Mouse (Mus musculus) heart, embryonic 13.5 days (tissue): ENCODE results near the gene Stt3b. TPM values are rescaled to one million over a fixed set of nuclear protein-coding genes. Genes with fewer than 3 reads are reported as not detected.

Experiments used
- ATAC-seq: fragments of 200-750 bp; cut with Nextera tagmentation; 2 replicates; pipeline ENCODE4 v1.8.0; 2017; ENCODE audit warnings: moderate TSS enrichment; ENCODE audit not compliant: insufficient number of reproducible peaks, low FRiP score, low TSS enrichment; ENCODE audit errors: extremely low read depth
- H3K27ac ChIP-seq: fragments of 300-500 bp; sonication (generic); replicated peaks from 2 replicates; pipeline ENCODE4 v1.5.1; 2015; ENCODE audit warnings: moderate library complexity, mild to moderate bottlenecking, inconsistent platforms
- H3K27me3 ChIP-seq: fragments of 300-500 bp; sonication (generic); replicated peaks from 2 replicates; pipeline ENCODE4 v1.6.1; 2015; ENCODE audit warnings: mild to moderate bottlenecking, inconsistent platforms
- H3K36me3 ChIP-seq: fragments of 300-500 bp; sonication (generic); 2 replicates; pipeline ENCODE4 v1.6.1; 2015; ENCODE audit warnings: mild to moderate bottlenecking, inconsistent platforms
- H3K4me1 ChIP-seq: fragments of 300-500 bp; sonication (generic); 2 replicates; pipeline ENCODE4 v1.6.1; 2015; ENCODE audit warnings: inconsistent platforms
- H3K4me2 ChIP-seq: fragments of 300-500 bp; sonication (generic); 2 replicates; pipeline ENCODE4 v1.6.1; 2015; ENCODE audit warnings: inconsistent platforms, mild to moderate bottlenecking, moderate library complexity
- H3K4me3 ChIP-seq: fragments of 300-500 bp; sonication (generic); 2 replicates; pipeline ENCODE4 v1.5.1; 2015; ENCODE audit warnings: moderate library complexity, mild to moderate bottlenecking, inconsistent platforms
- H3K9ac ChIP-seq: fragments of 300-500 bp; sonication (generic); 2 replicates; pipeline ENCODE4 v1.6.1; 2015; ENCODE audit warnings: inconsistent platforms, mild to moderate bottlenecking, moderate library complexity
- H3K9me3 ChIP-seq: fragments of 300-500 bp; sonication (generic); 2 replicates; pipeline ENCODE4 v1.6.1; 2016; ENCODE audit warnings: inconsistent platforms
- WGBS: fragments of 180-500 bp; shearing (Covaris S2); methylation state at CpG from one replicate; pipeline ENCODE4 v1.1.7; 2015; ENCODE audit warnings: mixed read lengths; 5-methylcytosine and 5-hydroxymethylcytosine counted together
- polyA plus RNA-seq: library from polyadenylated mRNA; unstranded; fragments of >200 nt; fragmentation: Nextera tagmentation; extraction: Ambion mirVana; gene quantifications from 2 replicates; pipeline ENCODE4 v1.2.1, GENCODE M21; 2015

Stt3b gene
- polyA plus RNA-seq, 1 experiment from 2014 or later: 70.9 TPM

- 81% methylated on average over 8 of the region's 8 CpGs for WGBS
- H3K27me3 ChIP-seq: no peaks in the 10 kb centered on the region
- H3K36me3 ChIP-seq: peaks cover 57% of the 10 kb centered on the region
- no peak overlapping the region for H3K4me3 ChIP-seq
- no peak overlapping the region for H3K4me2 ChIP-seq
- H3K9ac ChIP-seq: no peak overlapping the region
- H3K4me1 ChIP-seq: peaks cover 21% of the 10 kb centered on the region
- H3K27ac ChIP-seq: no peak overlapping the region
- H3K9me3 ChIP-seq: no peaks in the 10 kb centered on the region
- no peak; the same call in 1 of the 2 replicates for ATAC-seq
Measured at GRCm38 (mm10) chr9:115261456-115261855, 48.8 kb downstream of the Stt3b start.

- Histone ChIP-seq H3K4me2 (no peak overlapping the region), H3K36me3 (peaks cover 56% of the 10 kb centered on the region), H3K4me1 (peaks cover 21% of the 10 kb centered on the region), H3K9ac (no peak overlapping the region), H3K4me3 (no peak overlapping the region), H3K27me3 (no peaks in the 10 kb centered on the region), H3K9me3 (no peaks in the 10 kb centered on the region), H3K27ac (no peak overlapping the region)
- 74% methylated on average over 7 of the region's 7 CpGs for WGBS
- ATAC-seq: no peak
Measured at GRCm38 (mm10) chr9:115260464-115260863, 49.8 kb downstream of the Stt3b start.

GRCm38 (mm10) chr9:115259866-115260265 is 50.4 kb downstream of the Stt3b start:
- no peak for ATAC-seq
- H3K27ac ChIP-seq: no peak overlapping the region

GRCm38 (mm10) chr9:115257733-115258286 is 52.4 kb downstream of the Stt3b start:
- no peak for ATAC-seq
- Histone ChIP-seq H3K4me2 (no peak overlapping the region), H3K27ac (no peak overlapping the region), H3K9me3 (no peaks in the 10 kb centered on the region), H3K4me1 (peaks cover 21% of the 10 kb centered on the region), H3K36me3 (peaks cover 61% of the 10 kb centered on the region), H3K27me3 (no peaks in the 10 kb centered on the region), H3K9ac (no peak overlapping the region), H3K4me3 (no peak overlapping the region)
- 62% methylated on average over 6 of the region's 6 CpGs for WGBS

More at GRCm38 (mm10) chr9:115259866-115260265, 50.4 kb downstream of the Stt3b start:
- H3K36me3 ChIP-seq: peaks cover 58% of the 10 kb centered on the region
- peaks cover 21% of the 10 kb centered on the region for H3K4me1 ChIP-seq
- no peaks in the 10 kb centered on the region for H3K27me3 ChIP-seq
- H3K4me3 ChIP-seq: no peak overlapping the region
- H3K9me3 ChIP-seq: no peaks in the 10 kb centered on the region
- no peak overlapping the region for H3K9ac ChIP-seq
- 93% methylated on average over 4 of the region's 4 CpGs for WGBS
- no peak overlapping the region for H3K4me2 ChIP-seq

- no peaks in the 10 kb centered on the region for H3K27me3 ChIP-seq
- peak overlapping the region; percentile 14; the same call in 1 of the 2 replicates for H3K9ac ChIP-seq
- peaks cover 90% of the 10 kb centered on the region for H3K36me3 ChIP-seq
- H3K4me3 ChIP-seq: no peak overlapping the region
- ATAC-seq: no peak
- WGBS: 10% methylated on average over 5 of the region's 5 CpGs
- H3K27ac ChIP-seq: 0 out of 2 replicates have a peak overlapping the region, but pooled peaks have one; percentile 12
- H3K9me3 ChIP-seq: no peaks in the 10 kb centered on the region
- no peak overlapping the region for H3K4me2 ChIP-seq
- H3K4me1 ChIP-seq: peaks cover 17% of the 10 kb centered on the region
Measured at GRCm38 (mm10) chr9:115249145-115249544, 61.1 kb downstream of the Stt3b start.

- Histone ChIP-seq H3K36me3 (peaks cover 98% of the 10 kb centered on the region), H3K4me2 (no peak overlapping the region), H3K9me3 (no peaks in the 10 kb centered on the region), H3K4me3 (no peak overlapping the region), H3K27me3 (no peaks in the 10 kb centered on the region), H3K4me1 (peaks cover 12% of the 10 kb centered on the region), H3K9ac (no peak overlapping the region), H3K27ac (no peak overlapping the region)
- ATAC-seq: no peak
- WGBS: 71% methylated on average over 6 of the region's 6 CpGs
Measured at GRCm38 (mm10) chr9:115245092-115245491, 65.1 kb downstream of the Stt3b start.

GRCm38 (mm10) chr9:115243630-115244029 is 66.6 kb downstream of the Stt3b start:
- WGBS: 93% methylated on average over 6 of the region's 6 CpGs
- Histone ChIP-seq H3K4me2 (no peak overlapping the region), H3K4me3 (no peak overlapping the region), H3K27ac (no peak overlapping the region), H3K27me3 (no peaks in the 10 kb centered on the region), H3K9me3 (no peaks in the 10 kb centered on the region), H3K4me1 (no peaks in the 10 kb centered on the region), H3K36me3 (peaks cover 98% of the 10 kb centered on the region), H3K9ac (no peak overlapping the region)
- no peak for ATAC-seq

- no peak overlapping the region for H3K4me2 ChIP-seq
- H3K27ac ChIP-seq: no peak overlapping the region
- no peaks in the 10 kb centered on the region for H3K9me3 ChIP-seq
- H3K4me3 ChIP-seq: no peak overlapping the region
- H3K4me1 ChIP-seq: 0 out of 2 replicates have a peak, but pooled peaks cover 5% of the 10 kb centered on the region
- 93% methylated on average over 5 of the region's 5 CpGs for WGBS
- no peak overlapping the region for H3K9ac ChIP-seq
- H3K27me3 ChIP-seq: no peaks in the 10 kb centered on the region
- ATAC-seq: no peak
- H3K36me3 ChIP-seq: peaks cover 64% of the 10 kb centered on the region
Measured at GRCm38 (mm10) chr9:115239861-115240260, 70.4 kb downstream of the Stt3b start.

GRCm38 (mm10) chr9:115237943-115238342 is 72.3 kb downstream of the Stt3b start:
- Histone ChIP-seq H3K4me3 (no peak overlapping the region), H3K4me1 (0 out of 2 replicates have a peak, but pooled peaks cover 7% of the 10 kb centered on the region), H3K27me3 (no peaks in the 10 kb centered on the region), H3K36me3 (peaks cover 45% of the 10 kb centered on the region), H3K9ac (no peak overlapping the region), H3K4me2 (no peak overlapping the region), H3K27ac (no peak overlapping the region), H3K9me3 (no peaks in the 10 kb centered on the region)
- no peak for ATAC-seq

GRCm38 (mm10) chr9:115236352-115236841 is 73.8 kb downstream of the Stt3b start:
- peaks cover 29% of the 10 kb centered on the region for H3K36me3 ChIP-seq
- ATAC-seq: no peak
- WGBS: 80% methylated on average over 8 of the region's 8 CpGs

GRCm38 (mm10) chr9:115234561-115234960 is 75.7 kb downstream of the Stt3b start:
- H3K27ac ChIP-seq: no peak overlapping the region
- 88% methylated on average over 2 of the region's 2 CpGs for WGBS
- no peak for ATAC-seq
- no peak overlapping the region for H3K4me3 ChIP-seq
- H3K36me3 ChIP-seq: peaks cover 14% of the 10 kb centered on the region; the same call in 1 of the 2 replicates
- H3K27me3 ChIP-seq: no peaks in the 10 kb centered on the region
- H3K4me2 ChIP-seq: no peak overlapping the region
- H3K4me1 ChIP-seq: peaks cover 13% of the 10 kb centered on the region
- H3K9ac ChIP-seq: no peak overlapping the region
- no peaks in the 10 kb centered on the region for H3K9me3 ChIP-seq

More at GRCm38 (mm10) chr9:115236352-115236841, 73.8 kb downstream of the Stt3b start:
- Histone ChIP-seq H3K4me1 (0 out of 2 replicates have a peak, but pooled peaks cover 7% of the 10 kb centered on the region), H3K27ac (no peak overlapping the region), H3K27me3 (no peaks in the 10 kb centered on the region), H3K9ac (no peak overlapping the region), H3K4me3 (no peak overlapping the region), H3K4me2 (no peak overlapping the region), H3K9me3 (no peaks in the 10 kb centered on the region)

GRCm38 (mm10) chr9:115233721-115234120 is 76.5 kb downstream of the Stt3b start:
- 81% methylated on average over 5 of the region's 5 CpGs for WGBS
- Histone ChIP-seq H3K27me3 (no peaks in the 10 kb centered on the region), H3K9ac (no peak overlapping the region), H3K4me2 (no peak overlapping the region), H3K4me1 (peaks cover 13% of the 10 kb centered on the region), H3K4me3 (no peak overlapping the region), H3K9me3 (no peaks in the 10 kb centered on the region), H3K36me3 (peaks cover 6% of the 10 kb centered on the region; the same call in 1 of the 2 replicates), H3K27ac (no peak overlapping the region)
- no peak for ATAC-seq
